Mouse (Mus musculus) brain, embryonic 14.5 days (tissue): ENCODE measurements around the gene Ttc24. TPM values are rescaled to one million over a fixed set of nuclear protein-coding genes. Genes with fewer than 3 reads are reported as not detected.

Source experiments
- DNase-seq: peaks from one replicate; pipeline ENCODE4 v3.0.0-alpha.2; 2011; ENCODE audit warnings: low read depth
- CTCF ChIP-seq: fragments of 200-500 bp; IDR thresholded peaks from 2 replicates; pipeline ENCODE4 v1.5.1; 2012; ENCODE audit warnings: inconsistent platforms, mild to moderate bottlenecking, moderate library complexity, borderline replicate concordance; ENCODE audit not compliant: insufficient read depth, insufficient read length; ENCODE audit errors: extremely low read depth
- POLR2A ChIP-seq: fragments of 200-500 bp; IDR thresholded peaks from 2 replicates; pipeline ENCODE4 v1.6.1; 2012; ENCODE audit warnings: mild to moderate bottlenecking, inconsistent platforms, borderline replicate concordance; ENCODE audit not compliant: poor library complexity, insufficient read depth, insufficient read length, severe bottlenecking; ENCODE audit errors: extremely low read depth
- polyA plus RNA-seq: library from polyadenylated mRNA; depleted of rRNA; stranded (reverse); fragments of >200 nt; gene quantifications from 2 replicates; pipeline ENCODE4 v1.2.3, GENCODE M21; 2012

Ttc24 gene
- polyA plus RNA-seq, 1 experiment, result not detected

GRCm38 (mm10) chr3:88073631-88074030, 4.5 kb downstream of the Ttc24 start:
- TF ChIP-seq POLR2A, result no peak
- no peak for TF ChIP-seq CTCF

GRCm38 (mm10) chr3:88071783-88072182, 6.3 kb downstream of the Ttc24 start:
- no peak for TF ChIP-seq POLR2A
- TF ChIP-seq CTCF, result peak; percentile 98
- peak; percentile 84 for DNase-seq

More at GRCm38 (mm10) chr3:88073631-88074030, 4.5 kb downstream of the Ttc24 start:
- DNase-seq, result no peak

GRCm38 (mm10) chr3:88068386-88068785, 9.7 kb downstream of the Ttc24 start:
- TF ChIP-seq CTCF (no peak), POLR2A (no peak)
- DNase-seq, result peak; percentile 62

GRCm38 (mm10) chr3:88057902-88058696, 20.0 kb downstream of the Ttc24 start, which contains the start of gene Naxe:
Gene Naxe, minus strand, starts transcription at chr3:88058495.
- TF ChIP-seq CTCF, result no peak
- TF ChIP-seq POLR2A, result peak; percentile 96
- DNase-seq, result peak; percentile 95

GRCm38 (mm10) chr3:88057030-88057429, 21.1 kb downstream of the Ttc24 start:
- no peak for TF ChIP-seq POLR2A
- no peak for TF ChIP-seq CTCF

GRCm38 (mm10) chr3:88049532-88049931, 28.6 kb downstream of the Ttc24 start:
- TF ChIP-seq CTCF, result no peak
- no peak for TF ChIP-seq POLR2A
- no peak for DNase-seq

More at GRCm38 (mm10) chr3:88057030-88057429, 21.1 kb downstream of the Ttc24 start:
- DNase-seq, result no peak

GRCm38 (mm10) chr3:88042661-88043421, 35.3 kb downstream of the Ttc24 start, which contains the start of gene Gpatch4:
Gene Gpatch4, plus strand, starts transcription at chr3:88043108.
- TF ChIP-seq POLR2A (no peak), CTCF (no peak)
- DNase-seq, result peak; percentile 98

GRCm38 (mm10) chr3:88035561-88036293, 42.4 kb downstream of the Ttc24 start:
- TF ChIP-seq POLR2A, result no peak
- TF ChIP-seq CTCF, result no peak
- DNase-seq, result no peak

- TF ChIP-seq CTCF (no peak), POLR2A (no peak)
These were observed 44.6 kb downstream of the Ttc24 start for GRCm38 (mm10) chr3:88033506-88033905.

GRCm38 (mm10) chr3:88030608-88031395, 47.3 kb downstream of the Ttc24 start:
- TF ChIP-seq POLR2A, result no peak
- TF ChIP-seq CTCF, result no peak
- no peak for DNase-seq

More at GRCm38 (mm10) chr3:88033506-88033905, 44.6 kb downstream of the Ttc24 start:
- DNase-seq, result no peak
